Mouse (Mus musculus) ES-E14 (cell line): Measurements from ENCODE around the gene Unc45b. TPM values are rescaled to one million over a fixed set of nuclear protein-coding genes. Genes with fewer than 3 reads are reported as not detected.

ENCODE experiments used
- DNase-seq: peaks from one replicate; pipeline ENCODE4 v3.0.0-alpha.2; 2013; ENCODE audit warnings: low read depth, low spot score
- H3K27ac ChIP-seq: 2 replicates; pipeline ENCODE4 v1.5.1; 2012; ENCODE audit warnings: low read depth, mild to moderate bottlenecking, low read length, moderate library complexity, mixed read lengths; ENCODE audit not compliant: poor library complexity, insufficient read depth, severe bottlenecking
- H3K36me3 ChIP-seq: 2 replicates; pipeline ENCODE4 v1.6.1; 2012; ENCODE audit warnings: mild to moderate bottlenecking, low read length, moderate library complexity, mixed read lengths; ENCODE audit not compliant: control insufficient read depth, poor library complexity, insufficient read depth, severe bottlenecking
- H3K4me1 ChIP-seq, 2 experiments: fragments of 150-350 bp in 1 of 2; sonication (generic) in 1 of 2; 2 replicates each; pipeline ENCODE4 v1.6.1; 2012; ENCODE audit warnings: low read length in 2 of 2, mild to moderate bottlenecking in 1 of 2, mixed read lengths in 1 of 2; ENCODE audit not compliant: control insufficient read depth in 2 of 2, insufficient read depth in 2 of 2, poor library complexity in 1 of 2
- H3K4me3 ChIP-seq, 2 experiments: fragments of 150-350 bp in 1 of 2; sonication (generic) in 1 of 2; 2 replicates each; pipeline ENCODE4 v1.5.1; 2012; ENCODE audit warnings: low read length in 2 of 2, low read depth in 1 of 2, mild to moderate bottlenecking in 1 of 2, mixed read lengths in 1 of 2; ENCODE audit not compliant: insufficient read depth in 1 of 2, poor library complexity in 1 of 2, severe bottlenecking in 1 of 2
- H3K9ac ChIP-seq: 2 replicates; pipeline ENCODE4 v1.6.1; 2012; ENCODE audit warnings: low read depth, mild to moderate bottlenecking, low read length, mixed read lengths; ENCODE audit not compliant: poor library complexity, insufficient read depth, severe bottlenecking
- H3K9me3 ChIP-seq: fragments of 150-350 bp; sonication (generic); 2 replicates; pipeline ENCODE4 v1.6.1; 2012; ENCODE audit warnings: low read depth, mild to moderate bottlenecking, low read length; ENCODE audit not compliant: control insufficient read depth, insufficient read depth
- CHD2 ChIP-seq: IDR thresholded peaks from 2 replicates; pipeline ENCODE4 v1.6.1; 2014; ENCODE audit warnings: mild to moderate bottlenecking, low read depth, low read length, inconsistent platforms
- HCFC1 ChIP-seq: IDR thresholded peaks from 2 replicates; pipeline ENCODE4 v1.6.1; 2012; ENCODE audit warnings: low read length, inconsistent platforms, borderline replicate concordance; ENCODE audit not compliant: insufficient read depth
- MAFK ChIP-seq: IDR thresholded peaks from 2 replicates; pipeline ENCODE4 v1.6.1; 2014; ENCODE audit warnings: mild to moderate bottlenecking, low read depth, low read length, inconsistent platforms; ENCODE audit not compliant: insufficient read depth
- ZC3H11A ChIP-seq: IDR thresholded peaks from 2 replicates; pipeline ENCODE4 v1.6.1; 2012; ENCODE audit warnings: low read depth, mild to moderate bottlenecking, inconsistent platforms, low read length, borderline replicate concordance
- ZNF384 ChIP-seq: IDR thresholded peaks from 2 replicates; pipeline ENCODE4 v1.6.1; 2012; ENCODE audit warnings: low read depth, low read length, inconsistent platforms
- in situ Hi-C, 2 experiments: fragments of 600-800 bp; cut with MboI; formaldehyde crosslinking; loops; one replicate each; pipeline ENCODE4 v1.15.1; 2025; ENCODE audit warnings: low sequenced_read_pairs in 2 of 2, inconsistent platforms in 1 of 2; ENCODE audit not compliant: unreplicated experiment in 2 of 2
- total RNA-seq: library from RNA; depleted of rRNA; stranded (reverse); fragments of 300-350 nt; gene quantifications from 2 replicates; pipeline ENCODE4 v1.2.3, GENCODE M21; 2012

Gene Unc45b
- total RNA-seq, 1 experiment, result 2.3 TPM

- Histone ChIP-seq H3K4me1 (peaks cover 3% of the 10 kb centered on the region in 2 experiments; a peak in 2 of 4 replicates), H3K9me3 (no peaks in the 10 kb centered on the region), H3K9ac (no peak overlapping the region), H3K27ac (no peak overlapping the region), H3K36me3 (no peaks in the 10 kb centered on the region), H3K4me3 (no peak overlapping the region)
- in situ Hi-C loops, result no loop called here
- no peak for TF ChIP-seq CHD2
- TF ChIP-seq MAFK, result no peak
- no peak for TF ChIP-seq ZNF384
- no peak for TF ChIP-seq HCFC1
- TF ChIP-seq ZC3H11A, result no peak
- DNase-seq, result no peak
Observed at GRCm38 (mm10) chr11:82961743-82962142, 51.4 kb downstream of the Unc45b start.

DNA sequence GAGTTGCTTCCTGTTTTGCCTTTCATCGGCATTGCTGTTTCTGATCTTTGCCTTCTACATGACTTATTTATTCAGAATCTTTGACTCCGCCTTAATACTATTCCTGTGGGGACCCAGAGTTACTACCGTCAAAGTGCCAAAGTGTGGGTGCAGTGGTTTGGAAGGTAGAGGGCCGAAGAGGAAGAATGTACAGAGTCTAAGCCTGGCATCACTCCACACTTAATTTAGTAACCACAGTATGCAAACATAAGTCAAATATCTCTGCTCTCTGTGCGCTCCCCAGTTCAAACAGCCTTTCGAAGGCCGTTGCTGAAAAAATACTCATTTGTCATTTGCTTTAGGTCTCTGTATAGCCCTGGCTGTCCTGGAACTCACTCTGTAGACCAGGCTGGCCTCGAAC is 51.9 kb downstream of the Unc45b start:
- Histone ChIP-seq H3K9ac (no peak overlapping the region), H3K27ac (no peak overlapping the region), H3K36me3 (no peaks in the 10 kb centered on the region), H3K4me1 (0 out of 4 replicates have a peak, but pooled peaks cover 0 to 3% of the 10 kb centered on the region in 2 experiments), H3K9me3 (no peaks in the 10 kb centered on the region), H3K4me3 (no peak overlapping the region)
- no peak for DNase-seq
- no peak for TF ChIP-seq ZC3H11A
- TF ChIP-seq CHD2, result no peak
- no peak for TF ChIP-seq MAFK
- TF ChIP-seq HCFC1, result no peak
- no peak for TF ChIP-seq ZNF384
- in situ Hi-C loops, result no loop called here

- H3K4me1 ChIP-seq, result 0 out of 4 replicates have a peak, but pooled peaks cover 0 to 1% of the 10 kb centered on the region in 2 experiments
- in situ Hi-C loops, result no loop called here
- H3K4me3 ChIP-seq, result peak overlapping the region in 1 of 2 experiments; percentile 36; a peak in 1 of 4 replicates
- H3K36me3 ChIP-seq, result no peaks in the 10 kb centered on the region
- H3K9ac ChIP-seq, result no peak overlapping the region
- no peaks in the 10 kb centered on the region for H3K9me3 ChIP-seq
- H3K27ac ChIP-seq, result no peak overlapping the region
- DNase-seq, result no peak
- TF ChIP-seq ZNF384 (no peak), MAFK (no peak), ZC3H11A (no peak), HCFC1 (no peak), CHD2 (no peak)
Observed at GRCm38 (mm10) chr11:82970712-82971589, 60.6 kb downstream of the Unc45b start.

DNA sequence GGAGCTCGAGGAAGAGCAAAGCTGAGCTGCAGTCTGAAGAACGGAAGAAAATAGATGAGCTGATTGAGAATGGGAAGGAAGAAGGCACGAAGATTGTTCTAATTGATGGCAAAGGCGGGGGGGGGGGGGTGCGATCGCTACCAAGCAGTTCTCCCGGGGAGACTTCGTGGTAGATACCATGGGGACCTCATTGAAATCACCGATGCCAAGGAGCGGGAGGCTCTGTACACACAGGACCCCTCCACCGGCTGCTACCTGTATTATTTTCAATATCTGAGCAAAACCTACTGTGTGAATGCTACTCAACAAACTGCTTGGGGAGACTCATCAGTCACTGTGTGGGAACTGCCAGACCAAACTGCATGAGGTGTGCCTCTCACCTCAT is 61.2 kb downstream of the Unc45b start:
- Histone ChIP-seq H3K9ac (no peak overlapping the region), H3K27ac (no peak overlapping the region)

More for the DNA sequence above, 61.2 kb downstream of the Unc45b start:
- H3K4me1 ChIP-seq, result 0 out of 4 replicates have a peak, but pooled peaks cover 0 to 1% of the 10 kb centered on the region in 2 experiments
- TF ChIP-seq ZNF384 (no peak), CHD2 (no peak), HCFC1 (no peak), ZC3H11A (no peak), MAFK (no peak)
- in situ Hi-C loops, result no loop called here
- no peaks in the 10 kb centered on the region for H3K36me3 ChIP-seq
- DNase-seq, result no peak
- H3K9me3 ChIP-seq, result no peaks in the 10 kb centered on the region
- no peak overlapping the region for H3K4me3 ChIP-seq
